Mouse (Mus musculus) naive thymus-derived CD4-positive, alpha-beta T cell, adult 2 months (primary cell): ENCODE data around the gene Lrrc74a.
A peak's percentile ranks its signal among the peaks of the same experiment; 100 is the strongest.

Source experiments
- DNase-seq: peaks from one replicate; pipeline ENCODE4 v3.0.0-alpha.2; 2011; ENCODE audit warnings: low read depth

The Lrrc74a gene

DNA sequence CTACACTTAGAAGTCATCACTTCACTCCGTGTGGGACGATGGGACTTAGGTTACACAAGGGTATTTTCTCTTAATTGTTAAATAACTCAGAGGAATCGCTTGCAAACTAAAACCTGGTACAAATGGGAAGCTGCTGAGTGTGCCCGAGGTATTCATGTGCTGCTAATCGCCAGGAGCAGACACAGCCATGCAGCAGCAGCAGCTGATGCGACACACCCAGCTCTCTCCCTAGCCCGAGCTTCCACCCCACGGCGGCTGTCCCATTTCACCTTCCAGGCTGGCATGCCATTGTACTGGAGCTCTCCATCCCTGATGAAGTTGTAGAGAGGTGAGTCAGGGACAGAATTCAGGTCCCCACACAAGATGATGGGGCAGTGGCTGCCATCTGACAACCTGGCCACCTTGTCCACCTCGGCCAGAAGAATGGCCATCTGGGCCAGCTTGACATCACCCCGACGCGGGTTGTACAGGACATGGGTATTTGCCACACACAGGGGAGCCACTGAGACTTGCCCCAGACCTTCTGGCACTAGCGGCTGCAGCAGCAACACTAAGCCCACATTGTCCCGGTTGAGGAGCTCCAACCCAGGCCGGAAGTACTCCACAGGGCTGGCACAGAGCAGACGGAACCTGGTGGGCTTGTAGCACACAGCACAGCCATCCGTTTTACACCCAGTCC is 14.1 kb upstream of the Lrrc74a start:
- DNase-seq, result no peak

DNA sequence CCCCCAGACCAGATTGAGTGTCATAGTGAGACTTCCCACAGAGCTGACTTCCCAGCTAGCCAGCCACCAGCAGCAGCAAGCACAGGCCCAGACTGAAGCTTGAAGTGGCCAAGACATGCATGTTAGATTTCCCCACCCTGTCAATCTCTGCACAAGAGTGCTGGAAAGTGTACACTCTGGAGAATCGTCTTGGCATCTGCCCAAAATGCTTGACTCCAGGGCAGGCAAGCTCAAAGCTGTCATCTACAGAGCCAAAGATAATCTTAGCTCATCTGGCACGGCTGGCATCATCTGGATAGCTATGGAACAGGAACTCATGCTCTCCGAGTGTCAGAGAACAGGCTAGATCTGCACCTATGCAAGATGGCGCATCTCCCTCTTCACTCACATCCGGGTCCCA is 12.7 kb upstream of the Lrrc74a start:
- DNase-seq, result no peak

DNA sequence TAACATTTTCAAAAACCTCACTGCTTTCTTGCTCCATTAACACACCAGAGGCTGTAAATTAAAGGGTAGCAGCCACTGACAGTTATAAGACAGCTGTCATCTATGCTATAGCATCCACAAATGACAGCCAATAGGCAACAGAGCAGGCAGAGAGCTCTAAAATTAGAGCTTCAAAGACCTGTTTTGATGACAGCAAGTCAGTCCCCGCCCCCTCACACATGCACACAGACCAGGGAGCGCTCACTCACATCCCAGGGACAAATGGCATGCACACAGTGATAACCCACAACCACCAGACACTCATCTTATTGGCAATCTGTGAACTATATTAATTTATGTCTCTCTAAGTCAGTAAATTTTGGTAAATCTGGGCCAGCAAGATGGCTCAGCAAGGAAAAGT is 9.9 kb upstream of the Lrrc74a start:
- DNase-seq, result peak; percentile 6

DNA sequence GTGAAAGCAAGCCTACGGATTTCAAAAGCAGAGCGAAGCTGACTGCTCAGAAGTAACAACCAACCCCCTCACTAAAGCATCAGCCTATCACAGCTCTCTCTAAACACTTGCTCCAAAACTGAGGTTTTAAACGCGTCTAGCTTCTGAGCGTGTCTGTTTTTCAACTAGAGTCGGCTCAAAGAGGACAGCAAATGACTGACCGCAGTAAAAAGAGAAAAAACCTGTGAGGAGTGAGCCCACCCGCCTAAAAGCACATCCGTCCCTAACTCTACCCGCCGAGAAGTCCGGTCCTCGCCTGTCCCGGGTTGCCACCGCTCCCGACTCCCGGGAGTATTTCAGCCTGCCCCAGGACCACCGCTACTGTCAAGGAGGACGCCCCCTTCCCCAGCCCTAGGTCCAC is 8.5 kb upstream of the Lrrc74a start:
- DNase-seq, result peak; percentile 61

DNA sequence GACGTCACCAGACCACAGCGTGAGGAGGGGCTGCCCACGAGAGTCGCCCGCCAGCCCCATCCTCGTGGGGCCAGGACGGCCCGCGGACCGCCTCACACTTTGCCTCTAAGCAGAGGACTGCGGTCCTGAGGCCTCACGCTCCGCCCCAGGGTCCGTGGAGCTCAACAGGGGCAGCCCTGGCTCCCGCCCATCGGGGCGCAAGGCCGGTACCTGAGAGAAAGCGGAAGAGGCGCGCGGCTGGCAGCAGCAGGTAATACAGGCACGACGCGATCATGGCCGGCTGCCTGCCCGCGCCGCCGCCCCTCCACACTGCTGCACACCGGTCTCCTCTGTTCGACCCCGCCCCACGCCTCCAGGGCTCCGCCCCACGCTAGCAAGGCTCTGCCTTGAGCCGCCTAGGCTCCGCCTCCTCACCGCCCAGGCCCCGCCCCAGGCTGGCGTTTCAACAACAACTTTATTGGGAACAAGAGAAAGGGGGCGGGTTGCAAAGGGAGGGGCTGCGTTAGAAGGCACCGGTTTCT is 8.0 kb upstream of the Lrrc74a start, which contains the start of gene Angel1:
Angel1 (minus strand) TSS at position 341 of the 521 bp plus-strand sequence.
- DNase-seq, result peak; percentile 99

DNA sequence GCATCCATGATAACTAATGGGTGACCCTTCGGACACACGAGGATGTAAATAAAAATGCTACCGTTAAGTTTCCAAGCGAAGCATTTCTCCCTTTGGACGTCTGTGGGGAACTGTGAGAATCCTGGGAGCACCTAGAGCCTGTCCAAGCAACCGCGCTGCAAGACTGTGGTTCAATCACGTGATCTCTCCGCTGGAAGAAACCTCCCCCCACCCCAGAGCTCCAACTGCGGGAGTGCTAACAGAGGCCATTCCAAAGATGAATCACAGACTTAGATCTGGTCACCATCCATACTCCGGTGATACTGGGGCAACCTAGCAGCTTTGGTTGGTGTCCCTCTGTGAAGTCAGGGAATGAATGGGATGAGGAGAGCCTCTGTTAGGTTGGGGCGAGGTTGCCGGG is 26.9 kb downstream of the Lrrc74a start:
- no peak for DNase-seq

DNA sequence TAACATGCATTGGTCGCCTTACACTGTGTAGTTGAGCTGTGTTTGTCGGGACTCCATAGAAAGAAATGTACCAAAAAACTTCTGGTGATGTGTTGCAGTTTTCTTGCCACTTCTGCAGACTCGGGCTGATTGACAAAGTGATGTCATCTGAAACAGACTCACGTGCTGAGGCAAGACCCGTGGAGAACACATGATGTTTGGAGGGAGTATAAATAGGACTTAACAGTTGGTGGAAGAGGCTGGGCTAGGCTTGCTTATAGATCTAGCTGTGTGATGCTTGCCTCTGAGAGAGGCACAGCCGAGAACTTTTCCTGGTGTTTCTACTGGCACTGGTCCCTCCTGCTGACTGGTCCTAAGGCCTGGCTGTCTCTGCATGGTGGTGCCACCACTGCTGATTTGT is 29.9 kb downstream of the Lrrc74a start:
- DNase-seq, result no peak

DNA sequence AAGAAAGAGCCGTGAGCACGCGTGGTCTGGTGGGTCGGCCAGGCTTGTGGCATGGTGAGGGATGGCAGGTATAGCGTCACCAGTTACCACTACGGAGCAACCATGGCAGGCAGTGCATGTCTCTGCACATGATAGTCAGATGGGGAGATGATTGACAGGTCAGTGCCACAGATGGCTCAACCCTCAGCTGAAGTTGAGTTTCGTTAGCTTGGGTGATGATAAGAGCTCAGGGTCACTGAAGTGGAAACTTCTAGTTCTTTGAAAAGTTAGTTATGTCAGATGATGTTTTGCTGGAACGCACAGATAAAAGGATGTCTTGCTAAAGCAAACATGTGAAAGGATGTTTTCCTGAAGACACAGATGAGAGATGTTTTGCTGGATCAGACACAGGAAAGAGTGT is 32.3 kb downstream of the Lrrc74a start:
- no peak for DNase-seq

DNA sequence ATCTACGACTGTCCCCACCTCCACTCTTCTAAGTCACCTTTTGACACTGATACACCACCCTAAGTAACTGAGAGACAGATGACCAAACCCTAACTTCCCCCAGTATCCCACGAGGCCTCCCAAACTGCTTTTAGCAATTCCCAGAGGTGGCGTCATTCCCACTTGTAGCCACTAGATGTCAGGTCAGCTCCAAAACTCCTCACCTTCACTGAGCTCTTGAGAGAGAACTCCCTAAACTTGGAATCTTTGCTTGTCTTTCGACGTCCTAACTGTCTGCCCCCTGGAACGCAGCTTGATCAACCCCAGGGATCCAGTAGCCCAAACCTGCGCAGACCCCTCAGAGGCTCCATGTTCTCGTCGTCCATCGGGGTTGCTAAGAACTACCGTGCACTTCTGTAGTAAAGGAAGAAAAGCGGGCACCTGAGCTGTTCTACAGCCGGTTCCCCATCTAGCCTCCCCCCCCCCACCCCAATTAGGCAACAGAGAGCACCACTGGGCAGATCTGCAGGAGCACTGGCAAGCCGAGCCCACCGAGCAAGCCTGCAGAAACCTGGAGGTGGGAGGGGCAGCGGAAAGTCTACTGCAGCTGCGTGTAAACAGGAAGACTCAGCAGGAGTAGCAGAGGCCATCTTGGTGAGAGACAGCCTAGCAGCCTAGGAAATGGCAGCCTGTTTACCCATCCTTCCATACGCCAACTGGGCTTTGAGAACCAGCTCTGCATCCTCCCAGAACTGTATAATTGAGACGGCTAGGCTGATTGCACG is 33.9 kb downstream of the Lrrc74a start:
- DNase-seq, result peak; percentile 61

DNA sequence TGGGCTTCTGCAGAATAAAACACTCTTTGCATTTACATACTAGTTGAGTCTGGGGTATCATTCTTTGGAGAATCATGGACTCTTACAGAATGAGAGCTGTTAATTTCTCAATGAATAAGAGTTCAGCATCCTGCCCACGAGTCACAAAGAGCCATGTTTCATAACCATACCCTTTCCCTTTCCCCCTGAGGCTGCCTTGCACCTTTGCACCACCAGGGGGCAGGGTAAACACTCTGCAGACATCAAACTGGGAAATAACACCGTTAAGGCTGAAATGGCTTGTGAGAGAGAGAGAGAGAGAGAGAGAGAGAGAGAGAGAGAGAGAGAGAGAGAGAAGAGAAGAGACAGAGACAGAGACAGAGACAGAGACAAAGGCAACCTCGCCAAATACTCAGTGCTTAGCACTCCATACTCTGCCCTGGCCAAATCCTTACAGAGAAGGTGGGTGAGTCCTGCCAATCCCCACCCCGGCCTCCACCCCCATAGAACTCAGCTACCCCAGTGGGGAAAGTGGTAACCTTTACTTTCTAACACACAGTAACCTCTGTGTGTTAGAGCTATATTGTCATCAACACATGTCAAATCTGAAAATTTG is 34.9 kb downstream of the Lrrc74a start:
- peak; percentile 88 for DNase-seq

DNA sequence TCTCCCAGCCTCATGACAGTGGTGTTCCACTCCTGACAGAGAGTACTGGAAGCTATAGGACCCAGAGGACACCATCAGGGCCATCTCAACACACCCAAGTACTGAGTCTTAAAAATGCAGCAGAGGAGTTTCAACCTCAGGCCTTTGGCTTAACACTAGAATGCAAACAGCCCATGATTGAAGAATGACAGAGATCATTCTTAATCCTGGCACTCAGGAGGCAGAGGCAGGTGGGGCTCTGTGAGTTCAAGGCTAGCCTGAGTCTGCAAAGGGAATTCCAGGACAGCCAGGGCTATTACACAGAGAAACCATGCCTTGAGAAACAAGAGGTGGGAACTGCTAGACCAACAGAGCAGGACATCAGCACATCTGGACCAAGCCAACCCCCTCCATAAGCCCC is 35.6 kb downstream of the Lrrc74a start:
- DNase-seq, result no peak

DNA sequence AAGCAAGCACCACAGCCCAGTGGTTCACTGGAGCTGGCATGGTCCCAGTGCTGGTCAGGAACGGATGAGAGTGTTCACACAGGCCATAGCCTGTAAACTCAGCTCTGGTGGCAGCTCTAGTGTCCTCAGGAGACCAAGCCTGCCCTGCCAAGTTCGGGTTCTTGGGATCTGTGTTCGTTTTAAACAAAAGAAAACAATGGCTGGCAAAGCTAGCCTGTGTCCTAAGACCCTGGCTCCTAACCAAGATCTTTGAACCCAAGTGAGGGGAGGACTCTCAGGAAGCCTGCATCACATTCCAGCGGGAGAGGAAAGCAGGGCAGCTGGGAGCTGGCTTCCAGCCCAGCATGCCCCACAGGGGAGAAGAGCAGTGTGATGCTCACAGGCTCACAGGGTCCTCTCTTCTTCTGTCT is 36.1 kb downstream of the Lrrc74a start:
- DNase-seq, result no peak

DNA sequence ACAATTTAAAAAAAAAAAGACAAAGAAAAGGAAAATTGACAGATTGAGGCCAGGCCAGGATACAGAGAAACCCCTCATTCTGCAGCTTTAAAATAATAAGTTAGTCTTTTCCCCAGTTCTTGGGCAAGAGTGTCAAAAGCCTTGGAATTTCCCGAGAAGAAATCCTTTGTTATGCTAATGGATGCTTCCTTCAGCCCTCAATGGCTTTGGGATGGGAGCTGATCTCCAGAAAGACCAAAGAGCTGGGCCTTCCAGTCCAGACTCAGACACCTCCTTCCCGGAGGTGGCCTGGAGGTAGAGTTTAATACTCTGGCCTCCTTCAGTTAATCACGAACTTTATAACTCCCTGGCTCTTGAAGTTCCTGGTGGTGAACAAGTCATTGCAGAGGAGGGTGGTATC is 36.8 kb downstream of the Lrrc74a start:
- no peak for DNase-seq

DNA sequence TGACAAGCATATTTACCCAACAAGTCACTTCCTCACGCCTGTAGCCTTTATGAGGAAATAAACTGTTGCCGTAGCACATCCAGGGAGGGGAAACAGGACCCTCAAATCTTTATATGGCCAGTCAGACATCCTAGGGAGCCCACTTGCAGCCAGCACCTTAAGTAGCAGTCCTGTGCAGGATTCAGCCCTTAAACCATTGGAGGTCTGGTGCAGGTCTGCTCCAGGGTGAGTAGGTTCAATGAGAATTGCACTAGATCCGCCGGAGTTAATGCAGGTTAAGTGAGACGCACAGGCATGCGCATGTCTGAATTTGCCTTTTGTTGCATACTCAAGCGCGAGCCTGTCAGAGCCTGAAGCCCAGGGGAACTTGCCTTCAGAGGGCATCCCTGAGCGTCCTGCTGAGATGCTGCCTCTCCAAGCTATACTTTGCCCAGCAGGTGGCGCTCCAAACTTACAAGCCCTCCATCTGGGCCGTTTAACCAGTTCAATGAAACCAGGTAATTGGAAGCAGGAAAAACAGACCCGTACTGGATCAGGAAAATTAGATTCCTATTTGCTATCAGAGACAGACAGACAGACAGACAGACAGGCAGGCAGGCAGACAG is 37.8 kb downstream of the Lrrc74a start:
- DNase-seq, result peak; percentile 93

DNA sequence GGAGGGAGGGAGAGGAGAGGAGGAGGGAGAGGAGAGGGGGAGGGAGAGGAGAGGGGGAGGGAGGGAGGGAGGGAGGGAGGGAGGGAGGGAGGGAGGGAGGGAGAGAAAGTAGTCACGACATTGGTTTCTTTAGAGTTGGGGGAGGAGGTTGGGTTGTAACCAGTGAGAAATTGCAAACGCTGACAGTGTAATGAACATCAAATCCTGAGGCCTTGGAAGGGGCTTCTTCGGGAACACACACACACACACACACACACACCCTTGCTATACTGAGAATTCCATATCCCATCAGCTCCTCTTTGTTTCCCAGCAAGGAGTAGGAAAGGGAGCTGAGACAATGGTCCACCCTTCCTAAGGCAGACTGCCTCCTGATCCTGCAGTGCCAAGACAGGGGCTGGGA is 38.4 kb downstream of the Lrrc74a start:
- peak; percentile 15 for DNase-seq

DNA sequence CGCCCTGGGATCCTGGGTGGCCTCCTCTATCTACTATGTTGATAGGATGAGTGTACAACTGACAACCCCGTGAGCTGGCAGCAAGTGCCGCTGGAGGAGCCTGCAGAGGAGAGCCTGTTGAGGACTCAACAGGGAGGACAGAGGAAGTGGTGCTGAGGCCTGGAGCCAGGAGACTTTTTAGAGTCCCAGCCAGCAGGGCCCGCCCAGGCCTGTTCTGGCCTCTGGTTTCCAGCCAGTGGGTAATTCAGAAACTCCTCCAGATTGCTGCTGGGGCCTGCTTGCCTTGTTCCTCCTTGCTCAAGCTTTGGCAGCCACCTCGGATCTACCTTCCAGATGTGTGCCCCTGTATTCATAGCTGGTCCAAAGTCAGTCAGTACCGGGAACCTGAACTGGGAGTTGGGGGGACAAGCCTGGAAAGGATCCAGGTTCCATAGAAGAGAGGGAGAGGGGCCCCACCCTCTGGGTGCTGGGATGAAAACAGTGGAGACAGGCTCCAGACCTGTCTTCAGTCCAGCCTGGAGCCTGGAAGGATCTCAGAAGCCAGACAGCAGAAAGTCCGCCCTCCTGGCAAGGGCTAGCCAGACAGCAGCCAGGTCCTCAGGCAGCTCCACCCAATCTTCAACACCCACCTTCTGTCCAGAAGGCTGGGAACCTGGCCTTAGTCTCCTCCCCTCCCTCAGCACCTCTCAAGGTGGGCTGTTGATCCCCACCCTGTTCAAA is 41.6 kb downstream of the Lrrc74a start:
- DNase-seq, result no peak

DNA sequence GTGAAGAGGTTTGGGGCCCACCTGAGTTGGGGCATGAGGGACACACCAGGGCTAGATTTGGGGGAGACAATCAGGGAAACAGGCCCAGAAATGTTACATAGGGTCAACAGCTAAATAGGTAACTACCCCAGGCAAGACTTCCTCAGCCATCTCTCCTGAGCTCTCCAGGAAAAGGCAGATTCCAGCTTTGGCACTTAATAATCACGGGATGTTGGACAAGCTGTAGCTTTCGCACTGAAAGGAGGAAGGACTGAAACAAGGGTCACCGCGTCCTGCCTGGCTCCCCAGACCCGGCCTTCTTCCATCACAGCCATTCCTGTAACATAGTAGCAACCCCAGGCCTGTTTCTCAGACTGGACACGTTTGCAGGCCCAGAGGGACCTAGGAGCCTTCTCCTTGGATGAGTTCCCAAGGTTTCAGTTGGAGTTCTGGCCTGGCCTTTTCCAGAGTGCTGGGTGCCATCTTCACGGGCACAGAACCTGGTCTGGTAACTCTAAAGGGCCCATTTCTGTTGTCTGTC is 42.2 kb downstream of the Lrrc74a start:
- no peak for DNase-seq

DNA sequence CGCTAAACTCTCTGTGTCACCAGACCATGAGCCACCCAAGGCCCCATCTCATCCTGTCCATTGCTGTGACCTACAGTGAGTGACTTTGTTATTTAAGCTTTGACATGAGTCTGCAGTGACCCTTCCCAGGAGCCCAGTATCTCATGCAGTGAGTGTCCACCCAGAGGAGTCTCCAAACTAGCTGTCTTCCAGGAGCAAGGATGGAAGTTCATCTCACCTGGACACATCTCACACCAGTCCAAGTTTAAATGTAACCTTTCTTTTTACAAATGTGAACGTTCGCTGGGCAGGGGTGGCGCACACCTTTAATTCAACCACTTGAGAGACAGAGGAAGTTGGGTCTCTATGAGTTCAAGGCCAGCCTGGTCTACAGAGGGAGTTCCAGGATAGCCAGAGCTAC is 44.4 kb downstream of the Lrrc74a start:
- DNase-seq, result no peak

DNA sequence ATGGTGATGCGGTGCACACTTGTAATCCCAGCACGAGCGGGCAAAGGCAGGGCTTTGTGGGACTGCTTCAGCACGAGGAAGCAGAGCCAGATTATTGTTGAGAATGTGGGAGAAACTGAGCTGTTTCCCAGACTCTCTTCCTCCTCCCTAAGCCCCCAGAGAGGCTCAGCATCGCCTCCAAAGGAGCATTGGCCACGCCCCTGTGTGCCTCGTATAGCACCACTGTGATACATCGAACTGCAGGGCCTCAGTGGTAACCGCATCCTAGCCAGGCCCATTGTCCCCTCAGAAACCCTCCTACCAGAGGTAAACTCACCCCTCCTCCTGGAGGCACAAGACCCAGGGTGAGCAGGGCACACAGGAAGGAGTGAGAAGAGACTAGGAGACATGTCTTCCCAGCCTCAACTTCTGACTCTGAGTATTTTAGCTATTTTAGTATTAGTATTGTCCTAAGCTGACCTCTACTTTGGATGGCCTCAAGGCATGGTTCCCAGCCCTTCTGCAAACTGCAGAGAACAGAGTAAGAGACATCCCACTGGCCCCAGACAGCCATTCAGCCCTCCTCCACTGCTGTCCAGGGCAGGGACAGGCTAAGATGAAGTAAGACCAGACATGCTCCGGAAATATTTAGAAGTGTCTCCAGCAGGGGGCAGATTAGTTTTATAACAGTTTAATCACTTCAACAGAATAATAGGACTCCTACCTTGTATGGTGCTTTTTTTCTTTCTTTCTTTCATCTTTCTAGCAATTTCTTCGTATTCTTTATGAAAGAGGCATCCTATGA is 45.2 kb downstream of the Lrrc74a start:
- peak; percentile 79 for DNase-seq

DNA sequence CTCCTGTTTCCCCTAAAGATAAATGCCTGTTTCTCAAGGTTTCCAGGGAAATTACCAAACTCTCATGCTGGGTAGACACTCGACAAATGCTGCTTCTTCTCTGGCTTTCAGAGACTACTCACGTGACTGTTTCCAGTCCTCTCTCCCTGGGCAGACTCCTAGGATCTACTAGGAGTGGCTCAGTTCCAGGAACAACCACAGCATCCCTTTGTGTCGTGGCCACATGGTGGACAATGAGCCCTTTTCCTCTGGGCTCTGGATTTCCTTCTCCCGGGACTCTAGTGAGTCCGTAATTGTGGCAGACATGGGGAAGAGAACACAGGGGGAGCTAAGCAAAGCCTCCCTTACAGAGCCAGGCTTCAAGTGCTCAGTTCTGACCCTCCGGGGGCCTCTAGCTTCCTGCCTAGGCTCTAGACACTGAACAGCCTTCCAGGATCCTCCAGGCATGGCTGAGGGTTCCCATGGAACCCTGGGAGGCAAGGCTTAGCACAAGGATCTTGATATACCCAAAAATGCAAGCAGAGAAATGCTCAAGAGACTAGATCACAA is 47.6 kb downstream of the Lrrc74a start:
- DNase-seq, result no peak
